Mouse (Mus musculus): ENCODE results near the gene Brca1. TPM values are rescaled to one million over a fixed set of nuclear protein-coding genes. Genes with fewer than 3 reads are reported as not detected.

Gene Brca1
- 1.8 and 2.1 TPM in 2 replicates for polyA plus RNA-seq (2012; rRNA removed)

GRCm38 (mm10) chr11:101551751-101552475 is at the start of gene Brca1, which contains the start of gene Nbr1:
Gene Brca1, minus strand, starts transcription at chr11:101551955.
Gene Nbr1, plus strand, starts transcription at chr11:101552149.

DNA sequence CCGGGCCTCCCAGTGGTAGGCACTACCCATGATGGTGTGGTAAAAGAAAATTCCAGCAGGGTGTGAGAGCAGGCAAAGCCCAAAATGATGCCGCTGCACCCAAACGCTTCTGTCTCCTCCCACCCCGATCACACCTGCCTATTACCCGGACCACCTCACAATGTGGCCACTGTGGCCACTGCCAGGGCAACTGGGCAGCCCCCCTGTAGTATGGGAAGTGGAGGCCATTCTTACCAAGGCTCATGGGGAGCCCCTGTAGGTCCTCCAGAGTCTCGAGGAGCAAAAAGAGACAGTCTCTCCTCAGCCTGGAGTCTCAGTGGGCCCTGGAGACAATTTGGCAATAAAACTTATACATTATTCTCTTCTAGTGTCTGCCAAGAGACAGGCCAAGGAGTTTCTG is 47.4 kb upstream of the Brca1 start, which contains the start of gene Gm11634:
Gene Gm11634, minus strand, starts transcription at position 101 of the 400 bp plus-strand sequence.

DNA sequence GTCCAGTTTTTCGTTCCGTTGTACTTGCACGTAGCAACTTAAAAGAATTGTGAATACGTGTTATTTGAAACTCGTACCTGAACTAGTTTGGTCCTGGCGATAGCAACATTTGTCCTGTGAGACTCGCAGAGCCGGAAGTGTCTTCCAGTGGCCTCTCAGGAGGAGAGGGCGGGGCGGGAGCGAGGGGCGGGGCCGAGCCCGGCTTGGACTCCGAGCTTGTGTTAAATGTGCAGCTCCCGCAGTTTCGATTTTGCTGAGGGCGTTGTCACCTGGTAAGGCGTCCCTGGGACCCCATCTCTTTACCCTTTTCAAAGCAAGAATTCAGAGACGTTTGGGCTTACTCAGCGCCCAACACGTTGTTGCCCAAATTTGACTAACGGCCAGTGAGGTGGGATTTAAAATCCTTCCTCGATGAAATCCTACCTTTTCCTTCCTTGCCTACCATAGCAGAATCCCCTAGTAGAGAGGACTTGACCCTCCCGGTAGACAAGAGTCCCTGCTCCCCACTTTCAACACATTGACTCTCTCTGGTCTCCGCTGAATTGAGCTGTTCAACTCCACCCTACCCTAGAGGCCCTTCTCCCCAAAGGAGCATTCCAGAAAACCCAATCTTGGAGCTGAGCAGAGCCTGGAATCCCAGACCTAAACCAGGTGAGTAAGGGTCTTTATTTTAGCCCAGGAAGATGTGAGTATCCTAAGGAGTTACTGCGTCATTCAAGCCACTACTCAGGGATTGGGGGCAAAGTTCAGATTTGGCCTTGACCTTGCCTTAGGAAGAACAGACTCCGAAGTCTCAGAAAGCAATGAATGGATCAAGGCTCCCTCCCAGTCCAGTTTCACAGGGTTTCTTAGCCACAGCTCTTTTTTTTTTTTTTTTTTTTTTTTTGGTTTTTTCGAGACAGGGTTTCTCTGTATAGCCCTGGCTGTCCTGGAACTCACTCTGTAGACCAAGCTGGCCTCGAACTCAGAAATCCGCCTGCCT is 30.6 kb upstream of the Brca1 start, which contains the start of gene Tmem106a:
Gene Tmem106a, plus strand, starts transcription at position 189 of the 982 bp plus-strand sequence.

GRCm38 (mm10) chr11:101465869-101466551 is 85.7 kb downstream of the Brca1 start, which contains the start of gene Vat1:
Gene Vat1, minus strand, starts transcription at chr11:101466230.

GRCm38 (mm10) chr11:101464211-101465100 is 87.3 kb downstream of the Brca1 start, which contains the start of gene Rnd2:
Gene Rnd2, plus strand, starts transcription at chr11:101464999.

GRCm38 (mm10) chr11:101448274-101448746 is 103.4 kb downstream of the Brca1 start, which contains the start of gene Ifi35:
Gene Ifi35, plus strand, starts transcription at chr11:101448407.

DNA sequence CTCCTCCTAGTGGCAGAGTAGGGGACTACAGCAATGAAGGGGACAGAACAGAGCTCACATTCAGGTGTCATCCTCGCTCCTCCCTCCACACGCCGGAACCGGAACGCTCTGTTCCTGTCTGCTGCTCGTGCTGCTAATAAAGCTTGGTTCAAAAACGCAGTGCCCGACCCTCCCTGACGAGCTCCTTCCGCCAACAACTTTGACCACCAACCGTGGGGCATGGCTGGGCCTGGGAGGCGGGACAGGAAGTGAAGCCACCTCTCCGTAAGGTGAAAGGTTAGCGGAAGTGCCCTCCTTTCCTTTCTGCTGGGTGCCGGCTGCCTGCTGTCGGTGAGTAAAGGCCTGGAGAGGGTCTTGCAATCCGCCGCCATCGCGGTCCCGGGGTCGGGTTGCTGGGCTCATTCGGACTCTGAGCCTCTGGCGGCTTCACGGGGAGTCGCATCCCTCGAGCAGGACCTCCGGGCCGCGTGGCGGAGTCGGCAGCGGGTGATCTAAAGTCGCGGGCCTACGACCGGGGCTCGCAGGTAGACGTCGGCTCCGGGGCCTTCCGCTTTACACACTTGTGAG is 109.5 kb downstream of the Brca1 start, which contains the start of gene Rpl27:
Gene Rpl27, plus strand, starts transcription at position 172 of the 567 bp plus-strand sequence.

Other genes with a start within 250 kb of the Brca1 start
- 129 and 200 TPM in 2 replicates for gene Becn1, start 249.7 kb downstream of the Brca1 start, polyA plus RNA-seq (2012; rRNA removed)
- 45.8 and 60.3 TPM in 2 replicates for gene Psme3, start 235.7 kb downstream of the Brca1 start, polyA plus RNA-seq (2012; rRNA removed)
- gene Aoc2, start 226.9 kb downstream of the Brca1 start, polyA plus RNA-seq (2012; rRNA removed) = 9.2 and 10.4 TPM in 2 replicates
- 104 and 107 TPM in 2 replicates for gene Aoc3, start 221.3 kb downstream of the Brca1 start, polyA plus RNA-seq (2012; rRNA removed)
- 0.10 and 0.18 TPM in 2 replicates for gene G6pc, start 184.4 kb downstream of the Brca1 start, polyA plus RNA-seq (2012; rRNA removed)
- 29.9 and 36.8 TPM in 2 replicates for gene Aarsd1, start 134.3 kb downstream of the Brca1 start, polyA plus RNA-seq (2012; rRNA removed)
- 0.37 and 0.47 TPM in 2 replicates for gene Gm27029, start 127.2 kb downstream of the Brca1 start, polyA plus RNA-seq (2012; rRNA removed)
- 29.4 TPM in 2 replicates for gene Rundc1, start 126.9 kb downstream of the Brca1 start, polyA plus RNA-seq (2012; rRNA removed)
- 3.0 and 3.7 TPM in 2 replicates for gene Ptges3l, start 126.6 kb downstream of the Brca1 start, polyA plus RNA-seq (2012; rRNA removed)
- 502 and 570 TPM in 2 replicates for gene Rpl27, start 109.7 kb downstream of the Brca1 start, polyA plus RNA-seq (2012; rRNA removed)
- 34.0 and 41.4 TPM in 2 replicates for gene Ifi35, start 103.5 kb downstream of the Brca1 start, polyA plus RNA-seq (2012; rRNA removed)
- 51.3 and 74.9 TPM in 2 replicates for gene Rnd2, start 87.0 kb downstream of the Brca1 start, polyA plus RNA-seq (2012; rRNA removed)
- gene Vat1, start 85.7 kb downstream of the Brca1 start, polyA plus RNA-seq (2012; rRNA removed) = 177 and 199 TPM in 2 replicates
- gene Nbr1, start 194 bp upstream of the Brca1 start, polyA plus RNA-seq (2012; rRNA removed) = 125 and 130 TPM in 2 replicates
- 22.4 and 28.1 TPM in 2 replicates for gene Tmem106a, start 30.3 kb upstream of the Brca1 start, polyA plus RNA-seq (2012; rRNA removed)
- not detected in 2 replicates for gene Gm11634, start 47.3 kb upstream of the Brca1 start, polyA plus RNA-seq (2012; rRNA removed)
- gene Rdm1, start 75.2 kb upstream of the Brca1 start, polyA plus RNA-seq (2012; rRNA removed) = 23.0 and 23.3 TPM in 2 replicates
- 19.7 and 24.1 TPM in 2 replicates for gene Arl4d, start 113.6 kb upstream of the Brca1 start, polyA plus RNA-seq (2012; rRNA removed)
- 11.8 and 13.4 TPM in 2 replicates for gene Dhx8, start 181.0 kb upstream of the Brca1 start, polyA plus RNA-seq (2012; rRNA removed)
- 2.4 and 2.6 TPM in 2 replicates for gene Etv4, start 233.4 kb upstream of the Brca1 start, polyA plus RNA-seq (2012; rRNA removed)